Mouse (Mus musculus) MEL-GATA-1-ER (cell line): ENCODE measurements around the gene Dmkn.
"Not testable (repeated sequence)": the region's sequence is repeated elsewhere in the genome, so short reads cannot be mapped to it uniquely, and the experiment has no call there.

Experiments used
- DNase-seq: peaks from one replicate; pipeline ENCODE4 v3.0.0-alpha.2; 2012; ENCODE audit warnings: low read depth; ENCODE audit errors: extremely low read depth

Dmkn gene

GRCm38 (mm10) chr7:30811757-30812290 is 48.3 kb downstream of the Dmkn start:
- no peak for DNase-seq

- peak; percentile 16 for DNase-seq
Measured at GRCm38 (mm10) chr7:30812291-30812807, 48.8 kb downstream of the Dmkn start.

- no peak for DNase-seq
Measured at GRCm38 (mm10) chr7:30820131-30820530, 56.6 kb downstream of the Dmkn start.

DNA sequence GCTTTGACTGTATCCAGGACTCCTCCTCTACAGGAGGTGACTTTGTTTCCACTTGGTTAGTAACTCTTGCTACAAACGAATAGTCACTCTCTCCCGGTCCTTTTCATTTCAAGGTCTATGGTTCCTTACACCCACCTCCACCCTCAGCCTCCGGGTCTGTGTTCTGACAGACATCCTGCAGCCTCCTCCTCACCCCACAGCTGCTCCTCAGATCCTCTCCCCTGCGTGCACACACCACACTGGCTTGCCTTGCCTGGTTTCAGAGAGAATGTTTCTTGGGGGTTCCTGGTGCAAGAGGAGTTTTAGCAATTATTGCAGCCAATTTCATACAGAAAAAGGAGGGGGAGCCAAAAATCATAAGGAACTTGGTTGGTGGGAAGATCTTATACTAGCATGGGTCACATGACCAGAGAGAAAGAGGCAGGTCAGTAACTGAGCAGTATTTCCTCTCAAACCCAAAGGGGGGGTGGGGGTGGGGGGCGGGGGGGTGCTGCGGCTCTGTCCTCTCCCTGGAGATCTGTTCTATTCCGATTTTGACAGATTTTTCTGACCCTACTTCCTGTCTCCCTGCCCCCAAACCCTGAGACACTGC is 57.4 kb downstream of the Dmkn start:
- no peak for DNase-seq

GRCm38 (mm10) chr7:30821532-30821931 is 58.0 kb downstream of the Dmkn start:
- DNase-seq = no peak

- DNase-seq = no peak
Measured at GRCm38 (mm10) chr7:30823675-30824074, 60.1 kb downstream of the Dmkn start, which contains the start of gene Ffar2. Gene Ffar2 (minus strand): TSS chr7:30823775.

- DNase-seq = no peak
Measured at GRCm38 (mm10) chr7:30824306-30824705, 60.8 kb downstream of the Dmkn start.

DNA sequence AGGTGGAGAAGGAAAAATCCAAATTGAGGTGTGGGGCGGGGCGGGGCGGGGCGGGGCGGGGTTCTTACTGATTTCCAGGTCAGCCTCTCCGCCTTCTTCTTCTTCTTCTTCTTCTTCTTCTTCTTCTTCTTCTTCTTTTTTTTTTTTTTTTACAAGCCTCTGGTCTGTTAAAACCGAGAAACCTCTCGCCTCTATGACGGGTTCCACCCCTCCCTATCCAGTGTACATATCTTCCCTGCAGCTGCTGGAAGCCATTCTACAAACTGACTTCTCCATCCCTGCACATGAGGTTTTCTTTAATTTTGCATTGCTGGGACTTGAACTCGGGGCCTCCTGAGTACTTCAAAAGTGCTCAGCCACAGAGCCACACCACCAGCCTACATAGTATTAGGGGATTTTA is 63.1 kb downstream of the Dmkn start:
- DNase-seq = no peak

DNA sequence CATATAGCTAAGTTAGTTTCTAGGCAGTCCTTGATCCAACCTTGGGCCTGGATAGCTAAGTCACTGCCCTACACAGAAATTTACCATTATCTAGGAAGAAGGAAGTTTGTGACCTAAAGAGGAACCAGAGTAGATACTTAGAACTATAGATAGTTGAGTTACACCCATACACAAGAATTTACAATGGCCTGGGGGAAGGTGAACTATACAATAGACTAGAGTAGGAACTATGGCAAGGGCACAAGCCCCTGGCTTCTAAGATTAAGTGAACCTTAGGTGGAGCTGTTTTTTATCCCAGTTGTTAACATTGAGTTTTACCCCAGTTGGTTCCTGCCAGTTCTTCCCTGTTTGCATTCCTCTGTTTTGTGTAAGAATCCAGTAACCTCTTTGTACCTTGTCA is 65.3 kb downstream of the Dmkn start:
- not testable (repeated sequence) for DNase-seq

- DNase-seq = no peak
Measured at GRCm38 (mm10) chr7:30829428-30829827, 65.9 kb downstream of the Dmkn start.
